ENCODE assay signal across 25 mouse cellular contexts in genomic region chrX:37878844-37879243, GRCm38 (mm10). TPM values are rescaled to one million over a fixed set of nuclear protein-coding genes. Genes with fewer than 3 reads are reported as not detected.
"Had no signal": no experiment of that assay in that cellular context is flagged by ENCODE, and none has a peak within 500 bp of the region (broad histone marks: within the 10 kb centered on the region; RNA-seq: fewer than 3 reads in every experiment).

Gene Rhox8, minus strand, starts transcription at chrX:37878944.

- H3K4me1 ChIP-seq: neural tube, embryonic 12.5 days; neural tube, embryonic 13.5 days; neural tube, embryonic 15.5 days; stomach, embryonic 15.5 days had no signal

- H3K36me3 ChIP-seq: neural tube, embryonic 12.5 days; neural tube, embryonic 13.5 days; neural tube, embryonic 15.5 days; stomach, embryonic 15.5 days had no signal

- DNase-seq: retina, postnatal 1 day; right cerebral cortex, adult 18-20 months; right cerebral cortex, postnatal 14 days; right cerebral cortex, postnatal 25 days; right cerebral cortex, postnatal 4 days; spleen, adult 18-20 months; thymus, adult 18-20 months; thymus, adult 2 months; thymus, postnatal 14 days; thymus, postnatal 25 days; thymus, postnatal 36 days; thymus, postnatal 4 days had no signal

- H3K27me3 ChIP-seq: neural tube, embryonic 12.5 days; neural tube, embryonic 13.5 days; neural tube, embryonic 15.5 days; stomach, embryonic 15.5 days had no signal

- H3K27ac ChIP-seq: neural tube, embryonic 12.5 days; neural tube, embryonic 13.5 days; neural tube, embryonic 15.5 days; stomach, embryonic 15.5 days; stomach, postnatal 0 days had no signal

- H3K4me3 ChIP-seq: neural tube, embryonic 12.5 days; neural tube, embryonic 13.5 days; neural tube, embryonic 15.5 days; stomach, embryonic 15.5 days had no signal

RNA-seq across cellular contexts. Expression of gene Rhox8, which starts in this region (rescaled TPM):
- polyA plus RNA-seq: neural tube, embryonic 11.5 days; neural tube, embryonic 12.5 days; neural tube, embryonic 13.5 days; neural tube, embryonic 14.5 days; neural tube, embryonic 15.5 days; small intestine, adult 2 months; spleen, adult 2 months; stomach, embryonic 14.5 days; stomach, embryonic 15.5 days; stomach, embryonic 16.5 days; stomach, postnatal 0 days; thymus, adult 2 months; thymus, postnatal 0 days; urinary bladder, adult 2 months had no signal
